Mouse (Mus musculus): ENCODE results near the gene Gpr83.

- TF ChIP-seq GATA1 (IDR thresholded peaks at IDR 0.05; ENCODE audit: borderline replicate concordance, low read length) (no peak), FLI1 (IDR thresholded peaks at IDR 0.05; ENCODE audit: low read length) (no peak)
These were observed 59.0 kb downstream of the Gpr83 start for GRCm38 (mm10) chr9:14918825-14919668.
